In the genomic region with DNA sequence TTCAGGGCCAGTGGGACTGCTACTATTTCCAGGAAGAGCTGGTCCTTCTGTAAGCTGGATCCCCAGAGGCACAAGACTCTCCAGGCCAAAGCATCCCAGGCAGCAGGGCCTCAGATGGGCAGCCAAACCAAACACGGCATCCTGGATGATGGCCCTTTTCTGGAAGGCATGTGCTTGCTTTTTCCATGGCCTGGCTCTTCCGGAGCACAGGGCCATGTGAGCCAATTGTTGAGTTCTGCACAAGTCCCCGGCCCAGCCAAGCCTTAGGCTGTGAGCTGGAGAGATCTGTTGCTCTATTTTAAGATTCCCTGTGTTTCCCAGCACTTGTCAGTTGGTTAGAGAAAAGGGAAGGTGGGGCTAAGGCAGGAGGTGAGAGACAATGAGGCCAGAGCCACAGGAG, we compare ENCODE assay signal across 10 mouse cellular contexts. TPM values are rescaled to one million over a fixed set of nuclear protein-coding genes. Genes with fewer than 3 reads are reported as not detected.
DNase-seq lines count a peak whose midpoint lies in the region; ATAC-seq lines count a peak whose summit lies in the region.
"Had no signal": no experiment of that assay in that cellular context is flagged by ENCODE, and none has a peak within 500 bp of the region (broad histone marks: within the 10 kb centered on the region; RNA-seq: fewer than 3 reads in every experiment).

No protein-coding gene starts in this region.

- H3K36me3 ChIP-seq in midbrain, embryonic 10.5 days, result no peaks in the 10 kb centered on the region
- no peaks in the 10 kb centered on the region for H3K36me3 ChIP-seq in midbrain, embryonic 14.5 days (ENCODE audit: control insufficient read depth, insufficient read depth, low read length)
- no peaks in the 10 kb centered on the region for H3K36me3 ChIP-seq in heart, embryonic 16.5 days (ENCODE audit: control insufficient read depth, insufficient read depth)
- H3K36me3 ChIP-seq in limb, embryonic 10.5 days, result no peaks in the 10 kb centered on the region
- H3K36me3 ChIP-seq: midbrain, embryonic 12.5 days had no signal

- peaks cover 27% of the 10 kb centered on the region for H3K4me1 ChIP-seq in midbrain, embryonic 10.5 days
- H3K4me1 ChIP-seq in midbrain, embryonic 14.5 days (ENCODE audit: control insufficient read depth, insufficient read depth, low read length), result peaks cover 10% of the 10 kb centered on the region; the same call in 1 of the 2 replicates
- peaks cover 20% of the 10 kb centered on the region for H3K4me1 ChIP-seq in heart, embryonic 16.5 days (ENCODE audit: control insufficient read depth, insufficient read depth, low read length)
- peaks cover 19% of the 10 kb centered on the region for H3K4me1 ChIP-seq in limb, embryonic 10.5 days

- H3K4me2 ChIP-seq in midbrain, embryonic 14.5 days (ENCODE audit: low read length), result no peak overlapping the region
- no peak overlapping the region for H3K4me2 ChIP-seq in heart, embryonic 16.5 days (ENCODE audit: low read depth, low read length)
- H3K4me2 ChIP-seq: midbrain, embryonic 12.5 days had no signal

- no peaks in the 10 kb centered on the region for H3K9me3 ChIP-seq in midbrain, embryonic 10.5 days (replicated peaks)
- no peaks in the 10 kb centered on the region for H3K9me3 ChIP-seq in midbrain, embryonic 14.5 days (ENCODE audit: control insufficient read depth, low read length)
- H3K9me3 ChIP-seq in heart, embryonic 16.5 days (replicated peaks; ENCODE audit: control insufficient read depth, low read length), result no peaks in the 10 kb centered on the region
- no peaks in the 10 kb centered on the region for H3K9me3 ChIP-seq in limb, embryonic 10.5 days (replicated peaks)
- H3K9me3 ChIP-seq: midbrain, embryonic 12.5 days had no signal

- H3K27ac ChIP-seq in midbrain, embryonic 10.5 days (replicated peaks), result peak overlapping the region; percentile 43; the same call in 1 of the 2 replicates
- no peak overlapping the region for H3K27ac ChIP-seq in midbrain, embryonic 14.5 days (replicated peaks; ENCODE audit: low read depth, low read length)
- peak overlapping the region; percentile 81 for H3K27ac ChIP-seq in heart, embryonic 16.5 days (ENCODE audit: low read length)
- no peak overlapping the region for H3K27ac ChIP-seq in limb, embryonic 10.5 days
- H3K27ac ChIP-seq: midbrain, embryonic 12.5 days had no signal

- no peak overlapping the region for H3K9ac ChIP-seq in midbrain, embryonic 14.5 days (replicated peaks; ENCODE audit: low read length)
- H3K9ac ChIP-seq in heart, embryonic 16.5 days (ENCODE audit: low read length), result no peak overlapping the region
- H3K9ac ChIP-seq: midbrain, embryonic 12.5 days had no signal

- ATAC-seq in cerebellum, adult (ENCODE audit: insufficient number of reproducible peaks, low FRiP score, low TSS enrichment), result peak; percentile 49; the same call in 1 of the 2 replicates
- no peak for ATAC-seq in midbrain, embryonic 14.5 days (ENCODE audit: low FRiP score, low TSS enrichment)
- peak; percentile 83 for ATAC-seq in heart, embryonic 16.5 days (replicated peaks; ENCODE audit: extremely low read depth, insufficient read depth, low FRiP score)

- no peak overlapping the region for H3K4me3 ChIP-seq in midbrain, embryonic 10.5 days
- no peak overlapping the region for H3K4me3 ChIP-seq in midbrain, embryonic 14.5 days (replicated peaks; ENCODE audit: low read depth, low read length)
- no peak overlapping the region for H3K4me3 ChIP-seq in heart, embryonic 16.5 days (ENCODE audit: low read length)
- H3K4me3 ChIP-seq in limb, embryonic 10.5 days, result no peak overlapping the region
- H3K4me3 ChIP-seq: midbrain, embryonic 12.5 days had no signal

- DNase-seq in cerebellum, adult 11 months, result no peak
- DNase-seq in midbrain, embryonic 10.5 days (ENCODE audit: low spot score), result no peak
- no peak for DNase-seq in midbrain, embryonic 14.5 days
- DNase-seq in kidney, postnatal 4 days, result peak; percentile 34 to 57
- DNase-seq in left cerebral cortex, adult 9 months (ENCODE audit: low spot score in 2 of 2), result no peak
- no peak for DNase-seq in limb, embryonic 10.5 days (ENCODE audit: low spot score)
- DNase-seq: B cell, adult 2 months had no signal

- H3K27me3 ChIP-seq in midbrain, embryonic 10.5 days (ENCODE audit: low read depth, poor library complexity, severe bottlenecking), result peaks cover 30% of the 10 kb centered on the region
- H3K27me3 ChIP-seq in midbrain, embryonic 14.5 days (ENCODE audit: control insufficient read depth, insufficient read depth, low read length), result no peaks in the 10 kb centered on the region
- H3K27me3 ChIP-seq in heart, embryonic 16.5 days (ENCODE audit: control insufficient read depth, insufficient read depth, low read length), result no peaks in the 10 kb centered on the region
- H3K27me3 ChIP-seq in limb, embryonic 10.5 days (ENCODE audit: low read depth, poor library complexity, severe bottlenecking), result peaks cover 7% of the 10 kb centered on the region; the same call in 1 of the 2 replicates

- 65% methylated on average over 3 of the region's 3 CpGs for WGBS in midbrain, embryonic 10.5 days
- WGBS in midbrain, embryonic 14.5 days, result 62% methylated on average over 3 of the region's 3 CpGs
- 7% methylated on average over 3 of the region's 3 CpGs for WGBS in heart, embryonic 16.5 days
- WGBS in limb, embryonic 10.5 days, result 57% methylated on average over 3 of the region's 3 CpGs

RNA-seq across cellular contexts. Expression of a gene that starts 9.5 kb away (rescaled TPM):
- 31.8 and 39.0 TPM in 2 replicates for polyA plus RNA-seq in midbrain, embryonic 10.5 days (2016; fragmentation: Nextera tagmentation; extraction: Ambion mirVana)
- 8.1 and 12.0 TPM in 2 replicates for polyA plus RNA-seq in midbrain, embryonic 14.5 days (2014; fragmentation: Nextera tagmentation; extraction: Ambion mirVana)
- 6.4 and 6.6 TPM in 2 replicates for polyA plus RNA-seq in heart, embryonic 16.5 days (2015; fragmentation: Nextera tagmentation; extraction: Ambion mirVana)
- 3.1 and 6.0 TPM in 2 replicates for polyA plus RNA-seq in limb, embryonic 10.5 days (2016; fragmentation: Nextera tagmentation; extraction: Ambion mirVana)

RNA-seq across cellular contexts. Expression of a gene that starts 18.6 kb away (rescaled TPM):
- polyA plus RNA-seq in midbrain, embryonic 10.5 days (2016; fragmentation: Nextera tagmentation; extraction: Ambion mirVana), result 10.1 and 20.3 TPM in 2 replicates
- 37.8 and 55.6 TPM in 2 replicates for polyA plus RNA-seq in midbrain, embryonic 14.5 days (2014; fragmentation: Nextera tagmentation; extraction: Ambion mirVana)
- 22.1 and 28.2 TPM in 2 replicates for polyA plus RNA-seq in heart, embryonic 16.5 days (2015; fragmentation: Nextera tagmentation; extraction: Ambion mirVana)
- polyA plus RNA-seq in limb, embryonic 10.5 days (2016; fragmentation: Nextera tagmentation; extraction: Ambion mirVana), result 4.0 and 8.2 TPM in 2 replicates

Comparison
In these comparisons a context has a peak if more than half of its experiments do, and no peak if none do; other contexts are left out.
1. H3K27ac ChIP-seq: peak in midbrain, embryonic 10.5 days (single experiment) and heart, embryonic 16.5 days (single experiment); none in midbrain, embryonic 14.5 days (single experiment) and limb, embryonic 10.5 days (single experiment).
2. DNase-seq: peak in kidney, postnatal 4 days (2 of 2); none in cerebellum, adult 11 months (single experiment), midbrain, embryonic 10.5 days (single experiment), midbrain, embryonic 14.5 days (single experiment), left cerebral cortex, adult 9 months (0 of 2) and limb, embryonic 10.5 days (single experiment).